Mouse (Mus musculus) testis, adult 2 months (tissue): ENCODE data around the gene Ssbp3.

Source experiments
- CTCF ChIP-seq: fragments of 200-500 bp; IDR thresholded peaks from 2 replicates; pipeline ENCODE4 v1.5.1; 2012; ENCODE audit warnings: low read depth, mild to moderate bottlenecking, inconsistent platforms, low read length, moderate library complexity; ENCODE audit not compliant: control insufficient read depth, insufficient read depth, insufficient replicate concordance
- POLR2A ChIP-seq: fragments of 200-500 bp; IDR thresholded peaks from 2 replicates; pipeline ENCODE4 v1.6.1; 2012; ENCODE audit warnings: low read depth, mild to moderate bottlenecking, inconsistent platforms, low read length, moderate library complexity; ENCODE audit not compliant: control insufficient read depth

GRCm38 (mm10) chr4:106949200-106949599 lies 38.7 kb downstream of the Ssbp3 start:
- no peak for TF ChIP-seq POLR2A
- TF ChIP-seq CTCF = no peak
